Mouse (Mus musculus): ENCODE results near the gene Adgrv1.

Adgrv1 gene

GRCm38 (mm10) chr13:81236758-81237395 is 396.1 kb downstream of the Adgrv1 start:
- no peak for DNase-seq

GRCm38 (mm10) chr13:81234031-81234430 is 398.9 kb downstream of the Adgrv1 start:
- DNase-seq: no peak

DNA sequence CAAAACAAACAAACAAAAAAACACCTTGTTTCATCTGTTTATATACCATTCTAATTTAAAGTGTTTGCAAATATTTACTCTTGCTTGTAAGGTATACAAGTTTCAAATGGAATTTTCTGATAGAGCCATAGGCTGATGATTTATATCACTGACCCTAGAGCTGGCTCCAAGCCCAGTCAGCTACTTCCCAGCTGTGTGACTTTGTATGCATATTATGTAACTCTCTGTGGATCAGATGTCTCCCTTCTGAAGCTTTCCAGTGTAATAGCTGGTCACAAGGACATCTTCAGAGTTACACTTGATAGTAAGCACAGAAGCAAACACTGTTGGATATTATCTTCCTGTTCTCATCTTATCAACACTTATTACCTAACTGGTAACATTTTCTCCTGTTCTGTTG is 400.1 kb downstream of the Adgrv1 start:
- DNase-seq: no peak

DNA sequence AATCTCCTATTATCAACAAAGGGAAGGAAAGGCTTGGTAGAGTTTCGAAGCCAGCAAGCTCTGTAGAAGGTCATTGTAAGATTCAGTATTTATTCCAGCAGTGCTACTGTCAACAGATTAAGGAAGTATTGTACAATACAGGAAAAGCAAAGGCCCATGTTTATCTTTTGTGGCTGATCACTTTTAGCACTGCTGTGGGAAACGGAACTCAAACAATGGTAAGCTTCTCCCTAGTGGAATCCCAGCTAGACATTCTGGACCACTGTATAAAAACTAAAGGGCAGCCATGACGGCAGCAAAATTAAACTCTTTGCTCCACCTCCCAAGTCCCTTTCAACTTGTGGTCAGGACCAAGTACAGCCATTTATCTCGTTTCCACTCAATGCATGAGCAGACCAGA is 402.8 kb downstream of the Adgrv1 start:
- no peak for DNase-seq

DNA sequence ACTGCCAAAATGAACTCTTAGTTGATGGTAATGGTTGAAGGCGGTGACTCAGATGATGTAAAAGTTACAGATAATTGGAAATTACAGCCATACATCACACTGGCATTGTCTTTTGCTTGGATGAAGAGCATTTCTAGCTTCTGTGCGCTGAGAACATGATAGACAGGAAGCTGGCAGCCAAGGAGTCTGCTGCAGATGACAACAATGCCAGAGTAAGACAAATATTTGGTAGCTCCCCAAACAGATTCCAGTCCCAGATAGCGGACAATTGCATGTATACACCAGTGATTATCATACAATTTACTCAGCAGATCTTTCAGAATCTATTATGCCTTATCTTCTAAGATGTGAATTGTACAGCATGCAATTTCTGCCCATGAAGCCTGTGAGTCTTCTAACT is 409.2 kb downstream of the Adgrv1 start:
- no peak for DNase-seq

DNA sequence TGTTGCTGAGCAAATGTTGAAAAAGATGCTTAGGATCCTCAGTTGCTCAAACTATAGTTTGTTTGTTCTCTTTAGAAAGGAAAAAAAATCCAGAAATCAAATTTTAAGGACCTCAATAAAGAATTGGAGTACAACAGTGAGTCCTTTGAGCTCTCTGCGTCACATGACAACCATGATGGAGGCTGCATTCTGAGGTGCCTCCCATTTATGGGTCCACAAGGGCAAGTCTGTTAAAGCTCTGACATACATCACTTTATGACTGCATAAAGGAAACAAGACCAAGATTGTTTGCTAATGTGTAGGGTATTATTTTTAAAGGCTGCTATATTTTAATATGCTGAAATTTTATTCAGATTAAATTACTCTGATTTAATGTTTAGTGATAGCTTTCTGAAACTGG is 410.6 kb downstream of the Adgrv1 start:
- no peak for DNase-seq

DNA sequence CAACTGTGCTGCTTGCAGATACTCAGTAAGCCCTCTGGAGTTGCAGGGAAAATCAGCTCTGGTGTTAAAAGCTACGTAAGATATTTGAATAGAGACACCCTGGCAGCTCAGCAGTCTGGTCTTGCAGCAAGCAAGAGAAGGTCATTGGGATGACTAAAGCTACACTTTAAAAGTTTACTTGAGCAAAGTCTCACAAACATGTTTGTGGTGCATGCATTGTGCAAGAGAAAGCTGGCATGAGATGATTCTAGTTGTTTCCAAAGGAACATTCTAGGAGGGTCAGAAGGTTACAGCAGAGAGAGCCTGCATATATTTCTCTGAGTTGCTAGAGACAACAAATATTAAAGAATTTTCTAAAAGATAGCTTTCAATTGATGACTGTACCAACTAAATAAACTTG is 421.5 kb downstream of the Adgrv1 start:
- no peak for DNase-seq

DNA sequence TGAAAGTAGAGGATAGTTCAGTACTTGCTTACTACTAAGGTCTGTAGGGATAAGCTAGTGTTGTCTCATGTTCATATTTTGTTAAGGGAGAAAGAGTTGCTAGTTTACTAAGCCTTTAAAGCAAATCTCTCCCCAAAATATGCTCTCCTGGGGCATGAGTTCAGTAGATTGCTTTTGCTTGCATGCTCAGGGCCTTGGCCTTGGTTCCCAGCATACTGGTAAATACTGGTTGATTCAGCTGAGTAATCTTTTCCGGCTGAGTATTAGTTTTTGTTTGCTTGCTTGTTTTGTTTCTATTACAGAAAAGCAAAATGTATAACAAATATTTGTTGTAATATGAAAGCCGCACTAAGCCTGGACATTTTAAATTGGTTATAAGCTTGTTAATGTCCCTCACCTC is 422.4 kb downstream of the Adgrv1 start:
- no peak for DNase-seq

- DNase-seq: no peak
Observed at GRCm38 (mm10) chr13:81209815-81210214, 423.1 kb downstream of the Adgrv1 start.

- no peak for DNase-seq
Observed at GRCm38 (mm10) chr13:81208106-81208613, 424.8 kb downstream of the Adgrv1 start.

DNA sequence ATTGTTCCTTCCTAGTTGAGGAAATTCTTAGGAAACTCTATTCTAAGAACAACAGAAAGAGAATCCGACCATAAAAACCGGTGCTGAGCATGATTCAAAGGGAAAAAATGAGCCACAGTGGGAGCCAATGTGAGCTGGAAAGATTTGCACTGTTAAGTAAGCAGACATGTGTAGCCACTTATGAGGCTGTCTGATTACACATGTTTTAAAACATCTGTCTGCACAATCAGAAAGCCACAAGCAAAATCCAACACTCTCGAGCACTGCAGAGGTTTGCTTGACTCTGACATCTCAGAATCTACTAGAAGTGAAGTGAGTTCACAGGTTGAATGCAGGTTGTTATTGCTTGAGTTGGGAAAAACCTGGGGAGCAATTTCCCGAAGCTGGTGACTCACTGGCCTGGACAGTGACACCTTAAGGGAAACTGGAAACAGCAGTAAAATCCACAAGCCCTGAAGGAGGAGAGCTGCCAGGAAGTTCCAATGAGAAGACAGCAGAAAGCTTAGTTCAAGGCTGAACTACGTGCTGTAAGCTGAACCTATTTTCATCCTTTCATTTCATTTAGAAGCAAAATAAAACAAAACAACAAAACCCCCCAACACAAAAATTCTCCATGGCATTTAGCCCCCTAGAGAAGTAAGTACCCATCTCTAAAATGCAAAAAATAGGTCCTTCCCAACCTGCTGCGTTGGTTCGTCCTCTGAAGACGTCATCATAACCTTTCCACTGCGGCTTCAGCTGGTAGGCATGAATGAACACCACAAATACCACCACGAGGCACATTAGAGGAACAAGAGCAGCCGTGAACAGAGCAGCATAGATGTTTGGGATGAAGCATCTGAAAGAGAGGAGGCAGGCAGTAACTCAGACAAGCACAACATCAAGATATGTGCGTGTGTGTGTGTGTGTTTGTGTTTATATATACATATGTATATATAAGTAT is 450.7 kb downstream of the Adgrv1 start:
- DNase-seq: no peak

DNA sequence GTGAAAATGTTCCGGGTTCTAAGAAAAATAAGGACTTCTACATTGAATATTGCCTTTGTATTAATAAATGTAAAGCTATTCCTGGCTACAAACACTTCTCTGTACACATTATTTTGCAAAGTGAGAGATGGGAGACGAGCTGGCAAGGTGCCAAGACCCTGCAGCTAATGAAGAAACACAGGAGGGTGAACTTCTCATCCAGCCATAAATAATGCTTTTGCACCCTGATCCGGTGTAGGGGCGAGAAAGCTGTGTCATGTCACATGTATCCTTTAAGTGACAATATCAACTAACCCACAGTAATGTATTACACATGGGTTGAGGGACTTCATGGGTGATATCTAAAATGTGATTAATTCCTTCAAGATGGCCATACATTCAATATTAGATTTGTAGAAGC is 451.5 kb downstream of the Adgrv1 start:
- no peak for DNase-seq

GRCm38 (mm10) chr13:81176820-81177219 is 456.1 kb downstream of the Adgrv1 start:
- DNase-seq: no peak

GRCm38 (mm10) chr13:81176071-81176470 is 456.9 kb downstream of the Adgrv1 start:
- no peak for DNase-seq

DNA sequence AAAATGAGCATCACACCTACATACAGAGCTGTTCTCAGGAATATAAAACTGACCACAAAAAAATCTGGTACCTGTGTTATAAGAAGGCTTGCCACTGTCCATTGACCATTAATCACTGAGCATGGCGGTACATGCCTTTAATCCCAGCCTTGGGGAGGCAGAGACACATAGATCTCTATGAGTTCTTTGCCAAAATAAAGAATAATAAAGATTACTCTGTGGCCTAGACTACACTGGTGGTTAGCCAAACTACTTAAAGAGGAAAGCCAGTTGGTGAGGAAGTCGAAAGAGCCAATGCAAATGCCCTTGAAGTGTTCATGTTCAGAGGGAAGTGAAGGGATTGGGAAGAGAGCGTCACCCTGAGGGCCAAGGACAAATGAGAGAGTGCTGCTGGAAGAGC is 461.8 kb downstream of the Adgrv1 start:
- no peak for DNase-seq

DNA sequence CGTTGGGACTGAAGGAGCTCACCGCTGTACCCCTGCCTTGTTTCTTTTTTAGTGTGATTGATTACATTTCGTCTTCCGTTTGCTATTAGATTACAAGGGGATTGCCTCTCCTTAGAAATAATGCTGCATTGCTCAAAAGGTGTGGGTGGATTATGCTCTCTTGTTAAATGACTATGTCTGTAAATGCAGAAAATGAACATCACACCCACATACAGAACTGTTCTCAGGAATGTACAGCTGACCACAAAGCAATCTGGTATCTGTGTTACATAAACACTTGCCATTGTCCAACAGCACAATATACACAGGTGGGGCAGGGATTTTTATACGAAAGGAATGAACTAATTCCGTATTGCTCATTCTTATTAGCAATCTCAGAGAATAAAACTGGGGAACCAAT is 465.5 kb downstream of the Adgrv1 start:
- no peak for DNase-seq

DNA sequence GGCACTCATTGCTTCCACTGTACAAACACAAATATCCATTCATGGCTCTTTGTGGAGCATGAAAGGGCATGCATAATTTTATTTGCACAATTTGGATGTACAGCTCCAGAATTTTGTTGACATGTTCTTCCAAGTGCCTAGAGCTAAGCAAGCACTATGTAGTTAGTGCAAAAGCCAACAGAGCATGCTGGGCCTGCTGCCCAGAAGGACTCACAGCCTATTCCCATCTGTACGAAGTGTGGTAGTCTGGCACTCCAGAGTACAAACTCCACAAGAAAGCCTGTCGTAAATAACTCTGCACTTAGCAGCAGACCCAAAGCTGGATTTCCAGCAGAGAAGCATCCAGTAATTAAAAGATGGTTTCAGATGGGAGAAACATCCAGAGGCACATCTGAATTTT is 473.1 kb downstream of the Adgrv1 start:
- DNase-seq: no peak

DNA sequence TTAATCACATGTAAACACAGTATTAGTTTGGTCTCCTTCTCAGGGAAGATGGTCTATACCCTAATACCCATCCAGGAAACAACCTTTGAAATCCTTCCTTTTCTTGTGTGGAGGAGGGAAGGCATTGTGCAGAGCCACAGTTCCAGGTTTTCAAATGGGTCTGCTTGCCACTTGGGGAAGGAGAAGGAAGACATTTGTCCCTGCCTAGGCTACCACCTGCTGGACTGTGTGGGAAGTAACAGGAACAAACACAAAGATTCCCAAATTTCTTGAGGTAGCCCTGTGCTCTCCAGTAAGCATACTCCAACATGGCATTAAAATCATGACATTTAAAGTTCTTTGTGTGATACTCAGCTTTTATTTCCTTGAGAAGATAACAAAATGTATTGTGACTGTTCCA is 477.6 kb downstream of the Adgrv1 start:
- peak; percentile 34 for DNase-seq

- no peak for DNase-seq
Observed at GRCm38 (mm10) chr13:81144434-81144833, 488.5 kb downstream of the Adgrv1 start.

DNA sequence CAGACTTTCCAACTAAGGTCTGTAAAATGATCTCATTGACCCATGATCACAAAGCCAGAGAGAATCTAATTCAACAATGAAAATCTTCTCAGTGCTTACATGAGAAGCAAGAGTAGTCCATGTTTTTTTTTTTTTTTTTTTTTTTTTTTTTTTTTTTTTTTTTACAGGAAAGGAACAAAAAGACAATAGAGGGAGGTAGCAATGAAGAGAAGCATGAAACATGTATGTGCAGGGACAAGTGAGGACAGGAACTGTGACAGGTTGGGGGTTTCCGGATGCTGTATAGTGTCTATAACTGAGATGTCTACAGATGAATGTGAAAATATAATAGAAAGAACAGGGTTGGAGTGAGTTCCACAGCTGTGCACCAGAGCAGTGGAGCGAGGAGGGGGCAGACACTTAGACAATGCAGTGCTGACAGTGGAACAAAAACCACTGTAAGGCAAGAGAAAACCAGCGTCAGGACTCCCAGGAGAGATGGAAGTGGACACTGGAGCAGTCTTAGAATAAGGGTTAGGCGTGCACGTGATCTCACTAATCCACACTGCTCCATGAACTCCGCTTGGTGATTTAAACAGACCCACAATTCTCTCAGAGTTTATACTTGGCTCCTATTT is 490.6 kb downstream of the Adgrv1 start:
- no peak for DNase-seq

GRCm38 (mm10) chr13:81136652-81137422 is 496.1 kb downstream of the Adgrv1 start:
- no peak for DNase-seq

GRCm38 (mm10) chr13:81135953-81136352 is 497.0 kb downstream of the Adgrv1 start:
- no peak for DNase-seq

- no peak for DNase-seq
Observed at GRCm38 (mm10) chr13:81134412-81134811, 498.5 kb downstream of the Adgrv1 start.

Data from cerebellum, adult 8-10 months (tissue).